Comparison of ENCODE assay signal across 10 mouse cellular contexts in genomic region chr7:46935847-46936246, GRCm38 (mm10). TPM values are rescaled to one million over a fixed set of nuclear protein-coding genes. Genes with fewer than 3 reads are reported as not detected.
DNase-seq lines count a peak whose midpoint lies in the region; ATAC-seq lines count a peak whose summit lies in the region.
"Had no signal": no experiment of that assay in that cellular context is flagged by ENCODE, and none has a peak within 500 bp of the region (broad histone marks: within the 10 kb centered on the region; RNA-seq: fewer than 3 reads in every experiment).

No protein-coding gene starts in this region.

- H3K36me3 ChIP-seq in midbrain, embryonic 14.5 days (ENCODE audit: control insufficient read depth, insufficient read depth, low read length): peaks cover 51% of the 10 kb centered on the region
- H3K36me3 ChIP-seq in midbrain, embryonic 11.5 days (ENCODE audit: control insufficient read depth, insufficient read depth, low read length): peaks cover 2% of the 10 kb centered on the region; the same call in 1 of the 2 replicates
- peaks cover 48% of the 10 kb centered on the region for H3K36me3 ChIP-seq in embryonic facial prominence, embryonic 14.5 days (ENCODE audit: control insufficient read depth, insufficient read depth, low read length)
- peaks cover 56% of the 10 kb centered on the region for H3K36me3 ChIP-seq in lung, embryonic 15.5 days
- H3K36me3 ChIP-seq in midbrain, embryonic 10.5 days: peaks cover 86% of the 10 kb centered on the region

- no peaks in the 10 kb centered on the region for H3K27me3 ChIP-seq in midbrain, embryonic 14.5 days (ENCODE audit: control insufficient read depth, insufficient read depth, low read length)
- H3K27me3 ChIP-seq in midbrain, embryonic 11.5 days (ENCODE audit: control insufficient read depth, insufficient read depth, low read length): no peaks in the 10 kb centered on the region
- H3K27me3 ChIP-seq in embryonic facial prominence, embryonic 14.5 days (replicated peaks; ENCODE audit: control insufficient read depth, insufficient read depth, low read length): no peaks in the 10 kb centered on the region
- H3K27me3 ChIP-seq in lung, embryonic 15.5 days: no peaks in the 10 kb centered on the region
- no peaks in the 10 kb centered on the region for H3K27me3 ChIP-seq in midbrain, embryonic 10.5 days (ENCODE audit: low read depth, poor library complexity, severe bottlenecking)
- H3K27me3 ChIP-seq: heart, embryonic 15.5 days had no signal

- H3K4me1 ChIP-seq in midbrain, embryonic 14.5 days (ENCODE audit: control insufficient read depth, insufficient read depth, low read length): no peaks in the 10 kb centered on the region
- H3K4me1 ChIP-seq in midbrain, embryonic 11.5 days (ENCODE audit: control insufficient read depth, insufficient read depth, low read length): no peaks in the 10 kb centered on the region
- H3K4me1 ChIP-seq in embryonic facial prominence, embryonic 14.5 days (ENCODE audit: control insufficient read depth, insufficient read depth, low read length): no peaks in the 10 kb centered on the region
- H3K4me1 ChIP-seq in lung, embryonic 15.5 days: 0 out of 2 replicates have a peak, but pooled peaks cover 2% of the 10 kb centered on the region
- H3K4me1 ChIP-seq in midbrain, embryonic 10.5 days: no peaks in the 10 kb centered on the region

- peak; percentile 40 to 59 for DNase-seq in cerebellum, postnatal 14 days
- DNase-seq in cerebellum, adult 8-10 months: no peak
- DNase-seq in midbrain, embryonic 14.5 days: peak; percentile 75
- DNase-seq in midbrain, embryonic 11.5 days (ENCODE audit: low spot score, missing footprints): no peak
- DNase-seq in embryonic facial prominence, embryonic 14.5 days (ENCODE audit: low spot score): peak; percentile 39
- DNase-seq in layer of hippocampus, adult 8-10 months (ENCODE audit: low spot score in 2 of 2): no peak
- DNase-seq in midbrain, embryonic 10.5 days (ENCODE audit: low spot score): no peak

- no peak overlapping the region for H3K9ac ChIP-seq in midbrain, embryonic 14.5 days (replicated peaks; ENCODE audit: low read length)
- no peak overlapping the region for H3K9ac ChIP-seq in midbrain, embryonic 11.5 days (ENCODE audit: low read length)
- no peak overlapping the region for H3K9ac ChIP-seq in embryonic facial prominence, embryonic 14.5 days (ENCODE audit: low read depth, low read length)
- H3K9ac ChIP-seq in lung, embryonic 15.5 days: no peak overlapping the region
- H3K9ac ChIP-seq: heart, embryonic 15.5 days had no signal

- ATAC-seq in midbrain, embryonic 14.5 days (ENCODE audit: low FRiP score, low TSS enrichment): no peak
- ATAC-seq in midbrain, embryonic 11.5 days (ENCODE audit: low FRiP score): no peak
- ATAC-seq in embryonic facial prominence, embryonic 14.5 days (ENCODE audit: low read depth): no peak
- ATAC-seq in lung, embryonic 15.5 days (ENCODE audit: borderline replicate concordance, extremely low read depth, low FRiP score, low TSS enrichment): peak; percentile 8; the same call in 1 of the 2 replicates

- no peak overlapping the region for H3K4me3 ChIP-seq in midbrain, embryonic 14.5 days (replicated peaks; ENCODE audit: low read depth, low read length)
- no peak overlapping the region for H3K4me3 ChIP-seq in midbrain, embryonic 11.5 days (ENCODE audit: low read depth, low read length)
- no peak overlapping the region for H3K4me3 ChIP-seq in embryonic facial prominence, embryonic 14.5 days (ENCODE audit: low read depth, low read length)
- no peak overlapping the region for H3K4me3 ChIP-seq in lung, embryonic 15.5 days
- no peak overlapping the region for H3K4me3 ChIP-seq in midbrain, embryonic 10.5 days
- H3K4me3 ChIP-seq: heart, embryonic 15.5 days had no signal

- H3K9me3 ChIP-seq in midbrain, embryonic 14.5 days (ENCODE audit: control insufficient read depth, low read length): no peaks in the 10 kb centered on the region
- no peaks in the 10 kb centered on the region for H3K9me3 ChIP-seq in midbrain, embryonic 11.5 days (ENCODE audit: control insufficient read depth, low read length)
- no peaks in the 10 kb centered on the region for H3K9me3 ChIP-seq in embryonic facial prominence, embryonic 14.5 days (ENCODE audit: control insufficient read depth, low read length)
- H3K9me3 ChIP-seq in lung, embryonic 15.5 days: no peaks in the 10 kb centered on the region
- H3K9me3 ChIP-seq in midbrain, embryonic 10.5 days (replicated peaks): no peaks in the 10 kb centered on the region
- H3K9me3 ChIP-seq: heart, embryonic 15.5 days had no signal

- no peak overlapping the region for H3K4me2 ChIP-seq in midbrain, embryonic 14.5 days (ENCODE audit: low read length)
- H3K4me2 ChIP-seq in midbrain, embryonic 11.5 days: no peak overlapping the region
- no peak overlapping the region for H3K4me2 ChIP-seq in embryonic facial prominence, embryonic 14.5 days (ENCODE audit: low read depth, low read length)
- H3K4me2 ChIP-seq in lung, embryonic 15.5 days: no peak overlapping the region
- H3K4me2 ChIP-seq: heart, embryonic 15.5 days had no signal

- H3K27ac ChIP-seq in midbrain, embryonic 14.5 days (replicated peaks; ENCODE audit: low read depth, low read length): no peak overlapping the region
- no peak overlapping the region for H3K27ac ChIP-seq in midbrain, embryonic 11.5 days (ENCODE audit: low read depth, low read length)
- no peak overlapping the region for H3K27ac ChIP-seq in embryonic facial prominence, embryonic 14.5 days (replicated peaks; ENCODE audit: low read depth, low read length)
- no peak overlapping the region for H3K27ac ChIP-seq in lung, embryonic 15.5 days
- H3K27ac ChIP-seq in midbrain, embryonic 10.5 days (replicated peaks): no peak overlapping the region
- H3K27ac ChIP-seq: heart, embryonic 15.5 days had no signal

- WGBS in midbrain, embryonic 14.5 days: 57% methylated on average over 4 of the region's 4 CpGs
- 63% methylated on average over 4 of the region's 4 CpGs for WGBS in midbrain, embryonic 11.5 days
- WGBS in embryonic facial prominence, embryonic 14.5 days: 54% methylated on average over 4 of the region's 4 CpGs
- WGBS in lung, embryonic 15.5 days: 30% methylated on average over 4 of the region's 4 CpGs
- 68% methylated on average over 4 of the region's 4 CpGs for WGBS in midbrain, embryonic 10.5 days

RNA-seq across cellular contexts. Expression of gene Tsg101, which starts 16.1 kb away (rescaled TPM):
- polyA plus RNA-seq in midbrain, embryonic 14.5 days (2014; fragmentation: Nextera tagmentation; extraction: Ambion mirVana): 417 and 445 TPM in 2 replicates
- 342 and 362 TPM in 2 replicates for polyA plus RNA-seq in midbrain, embryonic 11.5 days (2014; fragmentation: Nextera tagmentation; extraction: Ambion mirVana)
- 174 and 178 TPM in 2 replicates for polyA plus RNA-seq in embryonic facial prominence, embryonic 14.5 days (2014; fragmentation: Nextera tagmentation; extraction: Ambion mirVana)
- 157 and 163 TPM in 2 replicates for polyA plus RNA-seq in lung, embryonic 15.5 days (2015; fragmentation: Nextera tagmentation; extraction: Ambion mirVana)
- total RNA-seq in layer of hippocampus, adult 8-10 months (2022): 10 to 100 TPM; 60.2 to 74.6 (median 67.6) TPM
- polyA plus RNA-seq in midbrain, embryonic 10.5 days (2016; fragmentation: Nextera tagmentation; extraction: Ambion mirVana): 265 and 310 TPM in 2 replicates

RNA-seq across cellular contexts. Expression of gene Uevld, which starts 22.5 kb away (rescaled TPM):
- 3.9 and 7.1 TPM in 2 replicates for polyA plus RNA-seq in midbrain, embryonic 14.5 days (2014; fragmentation: Nextera tagmentation; extraction: Ambion mirVana)
- polyA plus RNA-seq in midbrain, embryonic 11.5 days (2014; fragmentation: Nextera tagmentation; extraction: Ambion mirVana): 14.3 and 14.8 TPM in 2 replicates
- 9.7 and 11.0 TPM in 2 replicates for polyA plus RNA-seq in embryonic facial prominence, embryonic 14.5 days (2014; fragmentation: Nextera tagmentation; extraction: Ambion mirVana)
- 12.1 and 13.1 TPM in 2 replicates for polyA plus RNA-seq in lung, embryonic 15.5 days (2015; fragmentation: Nextera tagmentation; extraction: Ambion mirVana)
- 10 to 100 TPM; 12.3 to 24.1 (median 17.4) TPM for total RNA-seq in layer of hippocampus, adult 8-10 months (2022)
- 13.5 and 14.3 TPM in 2 replicates for polyA plus RNA-seq in midbrain, embryonic 10.5 days (2016; fragmentation: Nextera tagmentation; extraction: Ambion mirVana)

RNA-seq across cellular contexts. Expression of gene Gm9999, which starts 47.5 kb away (rescaled TPM):
- not detected in 2 replicates for polyA plus RNA-seq in midbrain, embryonic 14.5 days (2014; fragmentation: Nextera tagmentation; extraction: Ambion mirVana)
- polyA plus RNA-seq in midbrain, embryonic 11.5 days (2014; fragmentation: Nextera tagmentation; extraction: Ambion mirVana): not detected in 2 replicates
- polyA plus RNA-seq in embryonic facial prominence, embryonic 14.5 days (2014; fragmentation: Nextera tagmentation; extraction: Ambion mirVana): not detected in 2 replicates
- polyA plus RNA-seq in lung, embryonic 15.5 days (2015; fragmentation: Nextera tagmentation; extraction: Ambion mirVana): 0.62 TPM in 1 of 2 replicates, not detected in the other
- total RNA-seq in layer of hippocampus, adult 8-10 months (2022): not detected
- not detected in 2 replicates for polyA plus RNA-seq in midbrain, embryonic 10.5 days (2016; fragmentation: Nextera tagmentation; extraction: Ambion mirVana)
- polyA plus RNA-seq: heart, embryonic 15.5 days; neural tube, embryonic 11.5 days had no signal

Comparison
In these comparisons a context has a peak if more than half of its experiments do, and no peak if none do; other contexts are left out.
1. DNase-seq: peak in cerebellum, postnatal 14 days (2 of 2), midbrain, embryonic 14.5 days (single experiment) and embryonic facial prominence, embryonic 14.5 days (single experiment); none in cerebellum, adult 8-10 months (single experiment), midbrain, embryonic 11.5 days (single experiment), layer of hippocampus, adult 8-10 months (0 of 2) and midbrain, embryonic 10.5 days (single experiment).